ENCODE assay signal across 8 mouse cellular contexts in genomic region chr5:114604781-114605290, GRCm38 (mm10). TPM values are rescaled to one million over a fixed set of nuclear protein-coding genes. Genes with fewer than 3 reads are reported as not detected.
A peak's percentile ranks its signal among the peaks of the same experiment; 100 is the strongest.
DNase-seq lines count a peak whose midpoint lies in the region; ATAC-seq and TF ChIP-seq lines count a peak whose summit lies in the region.

No protein-coding gene starts in this region.

- H3K36me3 ChIP-seq in liver, embryonic 13.5 days: no peaks in the 10 kb centered on the region
- H3K36me3 ChIP-seq in liver, embryonic 11.5 days (ENCODE audit: control insufficient read depth, insufficient read depth, low read length): no peaks in the 10 kb centered on the region
- no peaks in the 10 kb centered on the region for H3K36me3 ChIP-seq in neural tube, embryonic 12.5 days

- DNase-seq in liver, embryonic 13.5 days: no peak
- DNase-seq in liver, embryonic 11.5 days (ENCODE audit: low spot score): no peak
- peak; percentile 95 for DNase-seq in brain, embryonic 14.5 days (ENCODE audit: low read depth)
- DNase-seq in adrenal gland, adult 18-20 months (ENCODE audit: low spot score in 2 of 2): no peak
- DNase-seq in layer of hippocampus, postnatal 10 days (ENCODE audit: low spot score in 2 of 2): no peak
- DNase-seq in urinary bladder, adult 18-20 months (ENCODE audit: low spot score in 2 of 2): no peak

- no peak overlapping the region for H3K4me3 ChIP-seq in liver, embryonic 13.5 days (replicated peaks)
- H3K4me3 ChIP-seq in liver, embryonic 11.5 days (ENCODE audit: low read depth, low read length): no peak overlapping the region
- no peak overlapping the region for H3K4me3 ChIP-seq in neural tube, embryonic 12.5 days

- peak; percentile 64 for TF ChIP-seq CTCF in brain, embryonic 14.5 days (IDR thresholded peaks at IDR 0.05; ENCODE audit: borderline replicate concordance, extremely low read depth, insufficient read depth, insufficient read length)

- H3K9ac ChIP-seq in liver, embryonic 13.5 days: no peak overlapping the region
- H3K9ac ChIP-seq in liver, embryonic 11.5 days (ENCODE audit: low read depth, low read length): no peak overlapping the region
- no peak overlapping the region for H3K9ac ChIP-seq in neural tube, embryonic 12.5 days

- H3K27ac ChIP-seq in liver, embryonic 13.5 days: no peak overlapping the region
- H3K27ac ChIP-seq in liver, embryonic 11.5 days (ENCODE audit: low read depth, low read length): no peak overlapping the region
- H3K27ac ChIP-seq in neural tube, embryonic 12.5 days: peak overlapping the region; percentile 53; the same call in 1 of the 2 replicates

- peaks cover 12% of the 10 kb centered on the region for H3K4me1 ChIP-seq in liver, embryonic 13.5 days (replicated peaks)
- 0 out of 2 replicates have a peak, but pooled peaks cover 2% of the 10 kb centered on the region for H3K4me1 ChIP-seq in liver, embryonic 11.5 days (replicated peaks; ENCODE audit: control insufficient read depth, insufficient read depth, low read length)
- peaks cover 53% of the 10 kb centered on the region for H3K4me1 ChIP-seq in neural tube, embryonic 12.5 days

- no peak overlapping the region for H3K4me2 ChIP-seq in liver, embryonic 13.5 days
- H3K4me2 ChIP-seq in liver, embryonic 11.5 days: no peak overlapping the region
- peak overlapping the region; percentile 34 for H3K4me2 ChIP-seq in neural tube, embryonic 12.5 days (replicated peaks)

- no peaks in the 10 kb centered on the region for H3K9me3 ChIP-seq in liver, embryonic 13.5 days (replicated peaks)
- no peaks in the 10 kb centered on the region for H3K9me3 ChIP-seq in liver, embryonic 11.5 days (ENCODE audit: control insufficient read depth, low read length)
- no peaks in the 10 kb centered on the region for H3K9me3 ChIP-seq in neural tube, embryonic 12.5 days

- WGBS in liver, embryonic 13.5 days (ENCODE audit: insufficient replicate concordance): 34% methylated on average over 11 of the region's 11 CpGs
- WGBS in liver, embryonic 11.5 days: 42% methylated on average over 11 of the region's 11 CpGs
- 12% methylated on average over 11 of the region's 11 CpGs for WGBS in neural tube, embryonic 12.5 days

- 0 out of 2 replicates have a peak, but pooled peaks have one; percentile 3 for ATAC-seq in liver, embryonic 13.5 days (ENCODE audit: low read depth)
- no peak for ATAC-seq in liver, embryonic 11.5 days (replicated peaks; ENCODE audit: low FRiP score)
- ATAC-seq in hematopoietic stem cell, adult 5-6 weeks (replicated peaks in 1 of 2; ENCODE audit: insufficient read depth in 1 of 2, low FRiP score in 2 of 2, low TSS enrichment in 1 of 2, low read depth in 1 of 2, poor library complexity in 2 of 2, severe bottlenecking in 2 of 2): peak; percentile 20 to 51; a peak in 1 of 4 replicates
- peak; percentile 64 for ATAC-seq in neural tube, embryonic 12.5 days (ENCODE audit: low FRiP score, low read depth)

- peaks cover 3% of the 10 kb centered on the region; the same call in 1 of the 2 replicates for H3K27me3 ChIP-seq in liver, embryonic 13.5 days
- H3K27me3 ChIP-seq in liver, embryonic 11.5 days (replicated peaks; ENCODE audit: control insufficient read depth, insufficient read depth, low read length): no peaks in the 10 kb centered on the region; the same call in 1 of the 2 replicates
- H3K27me3 ChIP-seq in neural tube, embryonic 12.5 days (replicated peaks): no peaks in the 10 kb centered on the region

- TF ChIP-seq POLR2A in brain, embryonic 14.5 days (IDR thresholded peaks at IDR 0.05; ENCODE audit: borderline replicate concordance, extremely low read depth, insufficient read depth, insufficient read length, poor library complexity, severe bottlenecking): no peak

RNA-seq across cellular contexts. Expression of gene Fam222a, which starts 37.0 kb away (rescaled TPM):
- polyA plus RNA-seq in liver, embryonic 13.5 days (2015; fragmentation: Nextera tagmentation; extraction: Ambion mirVana): 0.58 and 0.61 TPM in 2 replicates
- polyA plus RNA-seq in liver, embryonic 11.5 days (2014; fragmentation: Nextera tagmentation; extraction: Ambion mirVana): 2.2 and 2.3 TPM in 2 replicates
- polyA plus RNA-seq in brain, embryonic 14.5 days (2012; rRNA removed): 13.6 and 16.6 TPM in 2 replicates
- 0.20 TPM in 1 of 2 replicates, not detected in the other for total RNA-seq in hematopoietic stem cell, adult 5-6 weeks (2017)
- 7.2 and 8.0 TPM in 2 replicates for polyA plus RNA-seq in neural tube, embryonic 12.5 days (2016; fragmentation: Nextera tagmentation; extraction: Ambion mirVana)
- total RNA-seq in adrenal gland, adult 18-20 months (2021): 10 to 100 TPM; 62.7 to 76.0 TPM
- 1 to 10 TPM; 5.0 to 5.7 TPM for total RNA-seq in layer of hippocampus, postnatal 10 days (2021)

RNA-seq across cellular contexts. Expression of gene Trpv4, which starts 53.4 kb away (rescaled TPM):
- polyA plus RNA-seq in liver, embryonic 13.5 days (2015; fragmentation: Nextera tagmentation; extraction: Ambion mirVana): 0.17 and 0.23 TPM in 2 replicates
- polyA plus RNA-seq in liver, embryonic 11.5 days (2014; fragmentation: Nextera tagmentation; extraction: Ambion mirVana): 0.56 and 0.78 TPM in 2 replicates
- 1.5 and 1.7 TPM in 2 replicates for polyA plus RNA-seq in brain, embryonic 14.5 days (2012; rRNA removed)
- total RNA-seq in hematopoietic stem cell, adult 5-6 weeks (2017): 0.25 and 0.69 TPM in 2 replicates
- polyA plus RNA-seq in neural tube, embryonic 12.5 days (2016; fragmentation: Nextera tagmentation; extraction: Ambion mirVana): 0.95 and 1.1 TPM in 2 replicates
- total RNA-seq in adrenal gland, adult 18-20 months (2021): 1 to 10 TPM; 3.0 to 4.6 TPM
- 1 to 10 TPM; 1.0 to 2.4 TPM for total RNA-seq in layer of hippocampus, postnatal 10 days (2021)
